Mouse (Mus musculus): Measurements from ENCODE around the gene Epha1.

Epha1 gene

DNA sequence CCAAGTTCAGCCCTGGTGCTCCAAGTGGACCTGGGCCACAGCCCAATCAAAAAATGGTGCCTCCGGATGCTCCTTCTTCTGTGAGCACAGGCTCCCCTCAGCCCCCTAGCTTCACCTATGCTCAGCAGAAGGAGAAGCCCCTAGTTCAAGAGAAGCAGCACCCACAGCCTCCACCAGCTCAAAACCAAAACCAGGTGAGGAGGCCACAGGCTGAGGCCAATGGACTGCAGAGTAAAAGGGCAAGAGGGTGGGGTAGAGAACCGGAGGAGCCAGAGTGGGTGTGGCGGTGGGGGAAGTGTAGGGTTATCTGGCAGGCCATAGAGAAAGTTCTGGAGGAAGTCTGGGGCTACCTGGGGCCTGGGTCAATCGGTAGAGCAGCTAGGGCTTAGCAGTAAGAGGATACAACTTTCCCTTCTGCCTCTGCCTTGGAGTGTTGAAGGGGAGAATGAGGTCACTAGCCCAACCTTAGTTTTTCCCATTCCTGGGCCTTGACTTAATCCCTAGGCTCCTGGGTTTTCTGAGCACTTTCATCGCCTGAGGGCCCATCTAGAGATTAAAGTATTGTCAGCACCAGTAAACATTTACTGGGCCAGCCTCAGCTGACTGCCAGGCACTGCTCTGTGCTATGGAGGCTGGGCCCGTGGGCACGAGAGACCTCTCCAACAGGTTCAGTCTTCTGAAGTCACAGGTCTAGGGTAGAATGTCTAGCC, 21.1 kb downstream of the Epha1 start:
- DNase-seq = no peak

DNA sequence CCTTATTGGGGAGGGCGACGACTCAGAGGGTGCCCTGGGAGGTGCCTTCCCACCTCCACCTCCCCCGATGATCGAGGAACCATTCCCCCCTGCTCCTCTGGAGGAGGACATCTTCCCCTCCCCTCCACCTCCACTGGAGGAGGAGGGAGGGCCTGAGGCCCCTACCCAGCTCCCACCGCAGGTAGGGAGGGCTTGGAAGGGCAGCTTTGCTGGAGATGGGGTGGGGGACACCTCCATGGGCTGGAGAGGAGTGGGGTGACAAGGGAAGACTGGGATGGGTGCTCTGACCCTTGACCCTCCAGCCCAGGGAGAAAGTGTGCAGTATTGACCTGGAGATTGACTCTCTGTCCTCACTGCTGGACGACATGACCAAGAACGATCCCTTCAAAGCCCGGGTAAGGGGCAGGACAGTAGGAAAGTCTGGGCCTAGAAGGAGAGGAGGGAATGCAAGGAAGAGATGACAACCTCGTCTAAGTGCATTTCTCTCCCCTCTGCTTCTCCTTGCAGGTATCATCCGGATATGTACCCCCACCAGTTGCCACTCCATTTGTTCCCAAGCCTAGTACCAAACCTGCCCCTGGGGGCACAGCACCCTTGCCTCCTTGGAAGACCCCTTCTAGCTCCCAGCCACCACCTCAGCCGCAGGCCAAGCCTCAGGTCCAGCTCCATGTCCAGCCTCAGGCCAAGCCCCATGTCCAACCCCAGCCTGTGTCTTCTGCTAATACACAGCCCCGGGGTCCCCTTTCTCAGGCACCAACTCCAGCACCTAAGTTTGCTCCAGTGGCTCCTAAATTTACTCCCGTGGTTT, 21.9 kb downstream of the Epha1 start:
- no peak for DNase-seq

- DNase-seq = peak; percentile 83
Measured at GRCm38 (mm10) chr6:42350021-42350967, 22.8 kb downstream of the Epha1 start.

DNA sequence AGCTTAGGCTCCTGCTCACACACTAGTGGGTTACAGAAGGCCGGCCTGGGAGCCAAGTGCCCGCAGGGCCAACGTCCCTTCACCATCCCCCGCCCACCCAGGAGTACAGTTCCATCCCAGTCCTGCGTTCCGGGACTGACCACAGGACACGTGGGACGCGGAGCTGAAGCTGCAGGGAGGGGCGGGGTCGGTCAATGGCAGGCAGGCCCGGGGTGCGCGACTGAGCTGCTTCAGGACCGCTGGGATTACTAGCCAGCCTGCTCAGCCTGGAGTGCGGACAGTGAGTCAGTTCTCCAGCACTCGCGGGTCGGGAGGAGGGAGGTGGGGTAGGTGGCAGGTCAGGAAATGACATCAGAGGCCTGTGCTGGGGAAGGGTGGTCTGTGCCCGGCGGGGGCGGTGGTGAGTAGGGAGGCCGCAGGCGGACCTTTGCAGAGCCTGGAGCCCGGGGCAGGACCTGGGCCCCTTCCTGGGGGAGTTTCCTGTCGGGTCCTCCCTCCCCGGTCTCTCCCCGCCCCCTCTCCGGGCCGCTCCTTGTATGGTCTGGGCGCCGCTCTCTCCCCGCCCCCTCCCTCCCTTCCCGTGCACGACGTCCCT, 23.5 kb downstream of the Epha1 start, which contains the start of gene Zyx:
Gene Zyx, plus strand, starts transcription at position 205 of the 595 bp plus-strand sequence.
- DNase-seq = peak; percentile 91

- peak; percentile 76 for DNase-seq
Measured at GRCm38 (mm10) chr6:42349006-42349425, 24.1 kb downstream of the Epha1 start.

- DNase-seq = peak; percentile 57
Measured at GRCm38 (mm10) chr6:42348281-42349005, 24.6 kb downstream of the Epha1 start.

DNA sequence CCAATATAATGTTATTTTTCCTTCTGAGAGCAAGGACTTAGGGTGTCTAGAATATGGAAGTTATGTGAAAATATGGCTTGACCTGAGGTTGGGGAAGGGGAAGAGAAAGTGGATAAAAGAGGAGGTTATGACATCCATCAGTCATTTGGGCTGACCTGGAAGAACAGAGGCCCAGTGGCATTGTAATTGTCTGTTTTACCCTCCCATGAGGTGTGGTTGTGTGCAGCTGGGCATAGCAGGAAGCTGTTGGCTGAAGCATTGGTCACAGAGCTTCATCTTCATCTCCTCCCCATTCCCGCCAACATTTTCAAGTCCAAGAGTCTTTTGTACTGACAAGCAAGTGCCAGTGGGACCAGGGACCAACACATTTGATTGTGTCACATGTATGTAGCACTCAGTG, 28.8 kb downstream of the Epha1 start:
- no peak for DNase-seq

DNA sequence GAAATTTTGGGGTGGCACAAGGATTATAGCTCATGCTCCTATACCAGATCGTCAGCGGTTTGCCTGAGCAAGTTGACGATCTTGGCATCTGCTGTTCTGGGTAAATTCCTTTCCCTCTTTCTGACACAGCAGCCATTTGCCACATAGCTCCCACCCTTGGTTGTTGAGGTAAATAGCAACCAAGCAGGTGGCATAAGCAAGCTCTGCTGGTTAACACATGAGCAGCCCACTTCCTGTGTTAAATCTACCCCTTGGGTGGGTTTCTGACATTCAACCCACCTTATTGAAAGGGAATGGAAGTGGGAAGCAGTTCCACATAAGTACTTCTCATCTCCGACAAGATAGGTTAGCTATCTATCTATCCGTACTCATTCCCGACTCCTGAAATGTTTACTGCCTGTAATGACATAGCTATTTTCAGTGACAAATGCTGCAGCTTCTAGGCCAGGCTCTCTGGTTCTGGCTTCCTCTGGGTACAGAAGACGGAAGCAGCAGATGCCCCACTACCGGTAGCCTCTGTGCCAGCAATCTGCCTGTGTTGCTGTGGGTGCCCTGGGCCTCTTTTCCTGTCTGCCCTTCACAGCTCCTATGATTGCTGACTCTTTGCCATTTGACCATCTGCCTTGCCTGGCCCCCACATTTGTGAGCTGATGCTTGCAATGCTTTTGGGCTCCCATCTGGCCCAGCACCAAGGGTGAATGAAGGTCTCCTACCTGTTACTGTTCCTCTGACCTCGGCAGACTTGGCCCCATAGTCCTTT, 29.5 kb downstream of the Epha1 start:
- DNase-seq = peak; percentile 90

DNA sequence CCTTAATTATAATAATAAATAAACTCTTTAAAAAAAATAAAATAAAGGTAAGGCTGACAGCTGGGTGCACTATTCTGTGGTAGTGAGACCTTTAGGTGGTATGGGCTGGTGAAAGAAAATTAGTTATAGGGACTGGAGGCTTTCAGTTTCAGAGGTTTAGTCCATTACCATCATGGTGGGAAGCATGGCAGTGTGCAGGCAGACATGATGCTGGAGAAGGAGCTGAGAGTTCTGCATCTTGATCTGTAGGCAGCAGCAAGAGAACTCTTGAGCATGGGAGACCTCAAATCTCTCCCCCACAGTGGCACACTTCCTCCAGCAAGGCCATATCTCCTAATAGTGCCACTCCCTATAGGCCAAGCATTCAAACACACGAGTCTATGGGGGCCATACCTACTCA, 30.9 kb downstream of the Epha1 start:
- DNase-seq = no peak

GRCm38 (mm10) chr6:42339981-42340380, 33.1 kb downstream of the Epha1 start:
- DNase-seq = no peak

- DNase-seq = no peak
Measured at GRCm38 (mm10) chr6:42339189-42339588, 33.9 kb downstream of the Epha1 start.

- DNase-seq = no peak
Measured at GRCm38 (mm10) chr6:42330946-42331345, 42.1 kb downstream of the Epha1 start.

- no peak for DNase-seq
Measured at GRCm38 (mm10) chr6:42330216-42330615, 42.9 kb downstream of the Epha1 start.

DNA sequence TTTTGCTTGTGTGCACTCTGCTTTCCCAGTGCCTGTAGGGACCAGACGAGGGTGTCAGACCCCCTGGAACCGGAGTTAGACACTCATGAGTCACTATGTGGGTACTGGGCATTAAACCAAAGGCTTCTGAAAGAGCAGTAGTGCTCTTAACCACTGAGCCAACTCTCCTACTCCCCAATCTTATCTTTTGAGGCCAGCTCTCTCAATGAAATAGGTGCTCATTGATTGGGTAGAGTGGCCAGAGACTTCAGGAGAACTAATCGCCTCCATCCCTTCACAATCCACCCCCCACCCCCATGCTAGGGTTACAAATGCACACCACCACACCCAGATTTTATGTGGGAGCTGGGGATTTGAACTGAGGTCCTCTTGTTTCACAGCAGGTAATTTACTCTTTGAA, 44.3 kb downstream of the Epha1 start:
- no peak for DNase-seq

GRCm38 (mm10) chr6:42326509-42326908, 46.6 kb downstream of the Epha1 start:
- no peak for DNase-seq

- DNase-seq = peak; percentile 83
Measured at GRCm38 (mm10) chr6:42325268-42325609, 47.8 kb downstream of the Epha1 start.

DNA sequence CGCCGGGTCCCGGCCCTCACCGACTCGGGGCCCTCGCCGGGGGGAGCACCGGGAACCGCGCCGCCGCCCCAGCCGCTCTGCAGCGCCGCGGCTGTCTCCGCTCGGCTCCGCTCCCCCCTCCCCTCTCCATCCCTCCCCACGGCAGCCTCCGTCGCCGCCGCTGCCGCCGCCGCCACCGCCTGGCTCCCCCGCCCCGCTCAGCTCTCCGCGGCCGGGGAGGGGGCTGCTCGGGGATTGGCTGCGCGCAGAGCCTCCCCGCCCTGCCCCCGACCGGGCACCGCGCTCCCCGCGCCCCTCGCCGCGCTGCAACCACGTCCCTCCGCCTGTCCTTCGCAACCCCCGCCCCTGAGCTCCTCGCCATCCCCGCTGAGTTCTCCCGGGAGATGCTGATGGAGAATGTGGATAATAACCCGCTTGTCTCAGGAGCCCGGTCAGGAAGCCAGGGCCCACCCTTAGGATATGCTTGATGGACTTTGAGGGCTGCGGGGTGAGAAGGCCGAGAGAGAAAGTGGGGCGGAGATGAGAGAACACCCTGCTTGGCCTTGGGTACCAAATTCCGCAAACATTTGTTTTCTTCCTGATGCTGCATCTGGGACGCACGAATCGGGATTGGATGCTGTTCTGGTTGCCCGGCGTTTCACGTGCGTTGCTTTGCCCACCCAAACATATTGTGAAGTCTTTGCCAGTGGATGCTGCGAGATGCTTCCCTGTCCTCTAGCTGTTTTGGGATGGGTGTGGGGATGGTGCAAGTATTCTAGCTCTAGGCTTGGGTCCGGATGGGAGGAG, 48.4 kb downstream of the Epha1 start, which contains the start of gene Fam131b:
Gene Fam131b, minus strand, starts transcription at position 162 of the 786 bp plus-strand sequence.
- DNase-seq = peak; percentile 84

DNA sequence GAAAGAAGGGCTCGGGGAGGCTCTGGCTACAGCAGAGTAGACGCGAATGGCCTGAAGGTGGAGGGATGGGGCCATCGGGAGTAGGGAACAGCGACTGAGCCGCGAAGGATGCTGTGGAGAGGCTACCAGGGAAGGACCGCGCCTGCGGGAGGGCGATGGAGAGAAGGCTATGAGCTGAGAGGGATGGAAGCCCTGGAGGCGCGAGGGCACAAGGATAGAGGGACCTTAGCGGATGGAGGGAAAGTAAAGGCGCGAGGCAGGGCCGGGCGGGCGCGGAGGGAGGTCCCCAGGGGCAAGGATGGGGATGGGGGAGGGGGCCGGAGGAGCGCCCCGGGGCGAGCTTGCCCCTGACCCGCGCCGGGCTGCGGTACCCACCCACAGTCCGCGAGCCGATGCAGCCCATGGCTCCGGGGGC, 49.0 kb downstream of the Epha1 start:
- DNase-seq = peak; percentile 63

- no peak for DNase-seq
Measured at GRCm38 (mm10) chr6:42323371-42324066, 49.5 kb downstream of the Epha1 start.

GRCm38 (mm10) chr6:42318293-42318692, 54.8 kb downstream of the Epha1 start:
- DNase-seq = no peak

Data from cerebellum, adult 11 months (tissue).